Mouse (Mus musculus): Measurements from ENCODE around the gene Npm1. TPM values are rescaled to one million over a fixed set of nuclear protein-coding genes. Genes with fewer than 3 reads are reported as not detected.

Npm1 gene
- polyA plus RNA-seq, 1 experiment from 2014 or later, result 962 TPM

DNA sequence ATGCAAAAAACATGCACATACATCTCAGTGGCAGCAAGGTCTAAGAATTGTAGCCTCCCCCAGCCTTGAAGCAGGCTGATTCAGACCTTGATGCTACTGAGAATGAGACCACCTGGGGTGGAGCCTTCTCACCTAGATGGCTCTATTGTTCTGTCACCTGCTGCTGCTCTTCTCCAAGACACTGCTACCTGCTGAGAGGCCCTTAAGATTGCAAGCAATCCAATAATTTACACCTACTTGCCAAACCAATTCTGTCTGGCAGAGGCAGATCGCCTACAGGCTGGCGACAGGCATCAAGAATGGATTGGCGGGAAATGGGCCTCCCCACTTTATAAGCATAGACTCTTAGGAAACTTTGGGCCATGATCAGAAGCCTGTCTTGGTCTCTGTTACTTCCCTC lies 55.5 kb downstream of the Npm1 start:
- no peak overlapping the region for H3K4me3 ChIP-seq (ENCODE audit: low read depth, low read length)
- H3K9me3 ChIP-seq (ENCODE audit: control insufficient read depth, low read length), result no peaks in the 10 kb centered on the region
- H3K9ac ChIP-seq (ENCODE audit: low read depth, low read length), result no peak overlapping the region
- H3K36me3 ChIP-seq (ENCODE audit: control insufficient read depth, insufficient read depth, low read length), result no peaks in the 10 kb centered on the region
- H3K27me3 ChIP-seq (ENCODE audit: control insufficient read depth, insufficient read depth, low read length), result no peaks in the 10 kb centered on the region
- no peak overlapping the region for H3K4me2 ChIP-seq (replicated peaks; ENCODE audit: low read depth, low read length)
- no peak overlapping the region for H3K27ac ChIP-seq (ENCODE audit: low read depth, low read length)
- no peaks in the 10 kb centered on the region for H3K4me1 ChIP-seq (replicated peaks; ENCODE audit: control insufficient read depth, insufficient read depth, low read length)
- DNase-seq (ENCODE audit: low spot score) (no peak), ATAC-seq (ENCODE audit: low FRiP score) (no peak)
- WGBS, result 61% methylated on average over 3 of the region's 3 CpGs

DNA sequence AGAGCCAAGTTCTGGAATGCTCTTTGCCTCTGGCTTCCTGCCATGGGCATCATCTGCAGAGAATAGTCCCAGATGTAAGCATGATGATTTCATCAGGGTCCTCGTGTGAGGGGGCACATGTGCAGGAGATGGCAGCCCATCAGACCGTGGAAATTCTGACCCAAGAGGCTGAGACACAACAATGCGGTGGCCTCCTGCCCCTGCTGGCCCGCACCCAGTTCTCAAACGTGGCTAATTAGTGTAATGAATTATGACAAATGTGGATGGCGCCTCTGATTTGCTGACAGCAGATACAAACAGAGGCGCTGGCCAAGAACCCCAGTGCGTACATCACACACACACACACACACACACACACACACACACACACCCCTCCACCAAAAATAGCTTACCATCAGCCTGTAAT lies 58.1 kb downstream of the Npm1 start:
- no peaks in the 10 kb centered on the region for H3K36me3 ChIP-seq (ENCODE audit: control insufficient read depth, insufficient read depth, low read length)
- no peaks in the 10 kb centered on the region for H3K9me3 ChIP-seq (ENCODE audit: control insufficient read depth, low read length)
- no peaks in the 10 kb centered on the region; the same call in 1 of the 2 replicates for H3K4me1 ChIP-seq (replicated peaks; ENCODE audit: control insufficient read depth, insufficient read depth, low read length)
- no peak overlapping the region for H3K9ac ChIP-seq (ENCODE audit: low read depth, low read length)
- DNase-seq (ENCODE audit: low spot score), result no peak
- no peak for ATAC-seq (ENCODE audit: low FRiP score)
- H3K4me3 ChIP-seq (ENCODE audit: low read depth, low read length), result no peak overlapping the region
- H3K27me3 ChIP-seq (ENCODE audit: control insufficient read depth, insufficient read depth, low read length), result no peaks in the 10 kb centered on the region
- H3K4me2 ChIP-seq (replicated peaks; ENCODE audit: low read depth, low read length), result no peak overlapping the region
- 71% methylated on average over 8 of the region's 8 CpGs for WGBS
- H3K27ac ChIP-seq (ENCODE audit: low read depth, low read length), result no peak overlapping the region

DNA sequence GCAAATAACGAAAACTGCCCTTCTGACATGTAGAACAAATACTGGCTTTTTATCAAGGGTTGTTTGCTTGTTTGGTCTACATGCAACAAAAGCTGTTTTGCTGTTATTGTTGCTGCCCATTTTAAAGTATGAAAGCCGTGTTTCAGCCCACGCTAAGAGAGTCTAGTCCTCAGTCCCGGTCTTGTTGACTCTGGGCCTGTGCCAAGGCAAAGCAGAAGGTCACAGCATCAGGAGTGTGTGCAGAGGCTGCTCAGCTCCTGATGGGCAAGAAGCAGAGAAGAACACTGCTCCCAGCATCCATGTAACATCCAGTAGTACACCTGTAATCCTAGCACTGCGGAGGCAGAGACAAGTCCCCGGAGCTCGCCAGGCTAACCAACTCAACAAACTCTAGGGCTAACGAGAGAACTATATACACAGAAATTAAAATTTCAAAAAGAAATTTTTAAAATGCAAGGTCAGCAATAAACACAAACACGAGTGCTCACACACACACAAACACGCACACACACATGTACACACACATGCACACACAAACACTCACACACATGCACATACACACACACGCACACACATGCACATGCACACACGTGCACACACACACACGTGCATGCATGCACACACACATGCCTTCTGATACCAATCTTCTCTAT lies 59.6 kb downstream of the Npm1 start:
- DNase-seq (ENCODE audit: low spot score) (no peak), ATAC-seq (ENCODE audit: low FRiP score) (no peak)
- WGBS, result 87% methylated on average over 13 of the region's 13 CpGs
- Histone ChIP-seq H3K27me3 (ENCODE audit: control insufficient read depth, insufficient read depth, low read length) (no peaks in the 10 kb centered on the region), H3K4me1 (replicated peaks; ENCODE audit: control insufficient read depth, insufficient read depth, low read length) (no peaks in the 10 kb centered on the region; the same call in 1 of the 2 replicates), H3K4me2 (replicated peaks; ENCODE audit: low read depth, low read length) (no peak overlapping the region), H3K4me3 (ENCODE audit: low read depth, low read length) (no peak overlapping the region), H3K9me3 (ENCODE audit: control insufficient read depth, low read length) (no peaks in the 10 kb centered on the region), H3K27ac (ENCODE audit: low read depth, low read length) (no peak overlapping the region), H3K9ac (ENCODE audit: low read depth, low read length) (no peak overlapping the region), H3K36me3 (ENCODE audit: control insufficient read depth, insufficient read depth, low read length) (no peaks in the 10 kb centered on the region)

Other genes with a start within 250 kb of the Npm1 start
- 6.4 and 8.1 TPM in 2 replicates for gene Fgf18, start 15.8 kb downstream of the Npm1 start, polyA plus RNA-seq (2014; fragmentation: Nextera tagmentation; extraction: Ambion mirVana)
- 12.9 and 19.0 TPM in 2 replicates for gene Tlx3, start 40.4 kb upstream of the Npm1 start, polyA plus RNA-seq (2014; fragmentation: Nextera tagmentation; extraction: Ambion mirVana)
- 0.34 TPM in 1 of 2 replicates, not detected in the other for gene Gm12117, start 113.5 kb upstream of the Npm1 start, polyA plus RNA-seq (2014; fragmentation: Nextera tagmentation; extraction: Ambion mirVana)